Mouse (Mus musculus): ENCODE measurements at regions not wholly inside any gene's neighbourhood (a gene's known extent, or its start where the extent isn't known, plus 50 kb on each side); places are given as distances from the start of the nearest gene placed in this dataset.

DNA sequence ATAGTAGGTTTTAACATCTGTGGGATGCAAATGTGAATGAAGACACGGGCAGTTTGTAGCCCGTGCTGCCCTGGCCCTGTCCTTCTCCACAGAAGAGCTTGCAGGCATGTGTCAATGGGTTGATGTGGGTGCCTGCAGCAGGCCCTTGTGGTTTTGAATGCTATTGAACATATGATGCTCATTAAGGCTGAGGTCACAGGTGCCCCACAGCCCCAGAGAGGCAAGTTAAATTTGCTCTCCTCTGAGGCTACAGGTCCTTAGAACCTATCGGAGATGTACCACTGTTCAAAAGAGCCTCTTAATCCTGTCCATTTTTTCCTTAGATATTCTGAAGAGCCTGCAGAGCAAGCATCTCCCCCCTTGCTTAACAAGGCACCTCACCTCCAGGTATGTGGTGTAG is 71.7 kb upstream of the Dlg1 start:
- TF ChIP-seq POLR2A (IDR thresholded peaks at IDR 0.05; ENCODE audit: insufficient read depth, low read length), result no peak
- no peak for TF ChIP-seq CTCF (IDR thresholded peaks at IDR 0.05; ENCODE audit: low read depth, low read length)
- no peak for TF ChIP-seq EP300 (IDR thresholded peaks at IDR 0.05; ENCODE audit: insufficient read depth, low read depth, low read length)

All from ES-Bruce4 (cell line).